Mouse (Mus musculus) C2C12 (cell line): ENCODE data around the gene Arv1.

Source experiments
- CEBPB ChIP-seq: IDR thresholded peaks from one replicate; pipeline ENCODE4 v1.6.1; 2011; ENCODE audit warnings: low read depth, mild to moderate bottlenecking, control low read depth, moderate library complexity
- CTCF ChIP-seq: IDR thresholded peaks from one replicate; pipeline ENCODE4 v1.5.1; 2011; ENCODE audit not compliant: control insufficient read depth, insufficient read depth, insufficient read length
- FOSL1 ChIP-seq: IDR thresholded peaks from one replicate; pipeline ENCODE4 v1.8.0; 2011; ENCODE audit warnings: mild to moderate bottlenecking, low read length; ENCODE audit not compliant: poor library complexity, insufficient read depth, severe bottlenecking
- MYOD1 ChIP-seq: IDR thresholded peaks from one replicate; pipeline ENCODE4 v1.6.1; 2011; ENCODE audit warnings: low read depth; ENCODE audit not compliant: control insufficient read depth, insufficient read length
- MYOG ChIP-seq: IDR thresholded peaks from one replicate; pipeline ENCODE4 v1.6.1; 2011; ENCODE audit not compliant: control insufficient read depth, insufficient read length; ENCODE audit errors: extremely low read depth
- USF1 ChIP-seq: IDR thresholded peaks from one replicate; pipeline ENCODE4 v1.6.1; 2011; ENCODE audit warnings: low read depth, mild to moderate bottlenecking, control low read depth, moderate library complexity

DNA sequence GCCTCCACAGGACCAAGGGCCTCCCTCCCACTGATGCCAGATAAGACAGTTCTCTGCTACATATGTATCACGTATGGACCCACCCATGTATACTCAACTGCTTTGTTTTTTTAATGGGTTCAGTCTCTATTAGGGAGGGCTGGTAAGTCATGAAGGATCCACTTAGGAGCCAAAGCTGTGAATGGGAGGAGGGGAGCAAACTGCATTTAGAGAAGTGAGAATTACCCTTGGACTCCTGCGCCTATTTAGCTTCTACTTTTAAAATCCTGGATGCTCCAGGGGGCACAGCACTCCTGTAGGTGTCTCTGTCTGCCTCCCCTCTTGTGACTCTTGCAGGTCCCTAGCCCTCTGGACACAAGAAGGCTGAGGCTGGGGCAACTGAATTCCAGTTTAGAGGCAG, 34.2 kb downstream of the Arv1 start:
- TF ChIP-seq CTCF (no peak), CEBPB (no peak), MYOD1 (no peak), FOSL1 (no peak), USF1 (no peak), MYOG (no peak)
